Mouse (Mus musculus) stomach, postnatal 0 days (tissue): Measurements from ENCODE around the gene Med13l. TPM values are rescaled to one million over a fixed set of nuclear protein-coding genes. Genes with fewer than 3 reads are reported as not detected.

Source experiments
- ATAC-seq: fragments of 200-750 bp; cut with Nextera tagmentation; 2 replicates; pipeline ENCODE4 v1.8.0; 2017; ENCODE audit not compliant: low FRiP score, low TSS enrichment
- DNase-seq: peaks from one replicate; pipeline ENCODE4 v3.0.0-alpha.2; 2016; ENCODE audit warnings: low spot score
- H3K27ac ChIP-seq: fragments of 300-500 bp; sonication (generic); replicated peaks from 2 replicates; pipeline ENCODE4 v1.5.1; 2014; ENCODE audit warnings: mild to moderate bottlenecking, control low read depth
- H3K27me3 ChIP-seq: fragments of 300-500 bp; sonication (generic); 2 replicates; pipeline ENCODE4 v1.6.1; 2014; ENCODE audit warnings: low read length; ENCODE audit not compliant: control insufficient read depth, insufficient read depth
- H3K36me3 ChIP-seq: fragments of 300-500 bp; sonication (generic); 2 replicates; pipeline ENCODE4 v1.6.1; 2014; ENCODE audit warnings: low read length, mixed read lengths; ENCODE audit not compliant: control insufficient read depth, insufficient read depth
- H3K4me1 ChIP-seq: fragments of 300-500 bp; sonication (generic); replicated peaks from 2 replicates; pipeline ENCODE4 v1.6.1; 2014; ENCODE audit warnings: antibody characterized with exemption; ENCODE audit not compliant: control insufficient read depth, insufficient read depth
- H3K4me2 ChIP-seq: fragments of 300-500 bp; sonication (generic); replicated peaks from 2 replicates; pipeline ENCODE4 v1.6.1; 2014; ENCODE audit warnings: low read depth, mild to moderate bottlenecking, control low read depth, moderate library complexity
- H3K4me3 ChIP-seq: fragments of 300-500 bp; sonication (generic); 2 replicates; pipeline ENCODE4 v1.5.1; 2014; ENCODE audit warnings: low read depth, low read length, control low read depth
- H3K9ac ChIP-seq: fragments of 300-500 bp; sonication (generic); 2 replicates; pipeline ENCODE4 v1.6.1; 2014; ENCODE audit warnings: mild to moderate bottlenecking, low read length, control low read depth, mixed read lengths
- H3K9me3 ChIP-seq: fragments of 300-500 bp; sonication (generic); 2 replicates; pipeline ENCODE4 v1.6.1; 2016; ENCODE audit warnings: low read length; ENCODE audit not compliant: control insufficient read depth
- CTCF ChIP-seq: IDR thresholded peaks from 2 replicates; pipeline ENCODE4 v1.5.1; 2016; ENCODE audit warnings: antibody characterized with exemption, low read depth, mild to moderate bottlenecking, moderate library complexity
- EP300 ChIP-seq: optimal IDR thresholded peaks from 2 replicates; pipeline ENCODE3; 2016; ENCODE audit warnings: antibody characterized with exemption
- WGBS: fragments of 180-500 bp; shearing (Covaris S2); extraction: QIAGEN DNeasy Blood & Tissue Kit; methylation state at CpG from one replicate; pipeline ENCODE4 v1.1.7; 2014; 5-methylcytosine and 5-hydroxymethylcytosine counted together
- polyA plus RNA-seq: library from polyadenylated mRNA; unstranded; fragments of >200 nt; fragmentation: Nextera tagmentation; extraction: Ambion mirVana; gene quantifications from 2 replicates; pipeline ENCODE4 v1.2.1, GENCODE M21; 2015

Med13l gene
- polyA plus RNA-seq, 1 experiment from 2014 or later = 5.4 TPM

GRCm38 (mm10) chr5:118596452-118597092, 36.1 kb downstream of the Med13l start:
- no peak overlapping the region for H3K27ac ChIP-seq

GRCm38 (mm10) chr5:118598601-118599000, 38.1 kb downstream of the Med13l start:
- no peak overlapping the region for H3K4me3 ChIP-seq
- no peak for TF ChIP-seq CTCF
- WGBS = 69% methylated on average over 6 of the region's 6 CpGs

More at GRCm38 (mm10) chr5:118596452-118597092, 36.1 kb downstream of the Med13l start:
- Histone ChIP-seq H3K9ac (no peak overlapping the region), H3K27me3 (no peaks in the 10 kb centered on the region), H3K4me3 (no peak overlapping the region), H3K9me3 (no peaks in the 10 kb centered on the region), H3K4me1 (peaks cover 2% of the 10 kb centered on the region; the same call in 1 of the 2 replicates), H3K4me2 (no peak overlapping the region), H3K36me3 (no peaks in the 10 kb centered on the region)
- no peak for ATAC-seq
- DNase-seq = no peak
- WGBS = 72% methylated on average over 15 of the region's 15 CpGs
- TF ChIP-seq CTCF = no peak
- TF ChIP-seq EP300 = no peak

GRCm38 (mm10) chr5:118601452-118601851, 41.0 kb downstream of the Med13l start:
- Histone ChIP-seq H3K9ac (no peak overlapping the region), H3K4me2 (no peak overlapping the region), H3K4me1 (no peaks in the 10 kb centered on the region), H3K27ac (no peak overlapping the region), H3K4me3 (no peak overlapping the region), H3K27me3 (no peaks in the 10 kb centered on the region), H3K36me3 (no peaks in the 10 kb centered on the region), H3K9me3 (no peaks in the 10 kb centered on the region)
- DNase-seq = no peak
- WGBS = 65% methylated on average over 4 of the region's 4 CpGs
- ATAC-seq = no peak
- no peak for TF ChIP-seq CTCF
- no peak for TF ChIP-seq EP300

More at GRCm38 (mm10) chr5:118598601-118599000, 38.1 kb downstream of the Med13l start:
- no peaks in the 10 kb centered on the region for H3K36me3 ChIP-seq
- no peaks in the 10 kb centered on the region for H3K4me1 ChIP-seq
- H3K9me3 ChIP-seq = no peaks in the 10 kb centered on the region
- no peak overlapping the region for H3K4me2 ChIP-seq
- DNase-seq (no peak), ATAC-seq (no peak)
- H3K9ac ChIP-seq = no peak overlapping the region
- no peaks in the 10 kb centered on the region for H3K27me3 ChIP-seq
- no peak overlapping the region for H3K27ac ChIP-seq

- Histone ChIP-seq H3K27me3 (no peaks in the 10 kb centered on the region), H3K9me3 (no peaks in the 10 kb centered on the region), H3K36me3 (no peaks in the 10 kb centered on the region), H3K4me2 (no peak overlapping the region), H3K4me1 (no peaks in the 10 kb centered on the region), H3K9ac (no peak overlapping the region), H3K27ac (no peak overlapping the region), H3K4me3 (no peak overlapping the region)
- DNase-seq = no peak
- no peak for ATAC-seq
- 75% methylated on average over 7 of the region's 7 CpGs for WGBS
- TF ChIP-seq CTCF = no peak
- TF ChIP-seq EP300 = no peak
These were observed 42.2 kb downstream of the Med13l start for GRCm38 (mm10) chr5:118602706-118603105.

- no peak for ATAC-seq
- Histone ChIP-seq H3K27ac (no peak overlapping the region), H3K36me3 (no peaks in the 10 kb centered on the region), H3K4me2 (no peak overlapping the region), H3K27me3 (no peaks in the 10 kb centered on the region), H3K9ac (no peak overlapping the region), H3K4me1 (no peaks in the 10 kb centered on the region), H3K4me3 (no peak overlapping the region), H3K9me3 (no peaks in the 10 kb centered on the region)
- 78% methylated on average over 11 of the region's 11 CpGs for WGBS
- no peak for DNase-seq
- TF ChIP-seq CTCF (no peak), EP300 (no peak)
These were observed 45.1 kb downstream of the Med13l start for GRCm38 (mm10) chr5:118605424-118606067.

- 83% methylated on average over 13 of the region's 13 CpGs for WGBS
- Histone ChIP-seq H3K27me3 (no peaks in the 10 kb centered on the region), H3K4me1 (no peaks in the 10 kb centered on the region), H3K27ac (no peak overlapping the region), H3K36me3 (no peaks in the 10 kb centered on the region), H3K9ac (no peak overlapping the region), H3K4me3 (no peak overlapping the region), H3K4me2 (no peak overlapping the region), H3K9me3 (no peaks in the 10 kb centered on the region)
- DNase-seq (no peak), ATAC-seq (no peak)
- TF ChIP-seq EP300 = no peak
- no peak for TF ChIP-seq CTCF
These were observed 46.2 kb downstream of the Med13l start for GRCm38 (mm10) chr5:118606636-118607035.
